Mouse (Mus musculus): ENCODE results near the gene Rsad2.

- no peak for TF ChIP-seq POLR2A (IDR thresholded peaks at IDR 0.05; ENCODE audit: borderline replicate concordance, extremely low read depth, insufficient read depth, insufficient read length, poor library complexity, severe bottlenecking)
- peak; percentile 79; the same call in 1 of the 2 replicates for TF ChIP-seq CTCF (IDR thresholded peaks at IDR 0.05; ENCODE audit: borderline replicate concordance, extremely low read depth, insufficient read depth, insufficient read length)
Observed at GRCm38 (mm10) chr12:26444054-26444453, 12.2 kb downstream of the Rsad2 start.

Measured in brain, embryonic 14.5 days (tissue).